Mouse (Mus musculus) embryonic fibroblast, embryonic 13.5 days (primary cell): ENCODE measurements around the gene Ttll5. TPM values are rescaled to one million over a fixed set of nuclear protein-coding genes. Genes with fewer than 3 reads are reported as not detected.

Experiments
- H3K27ac ChIP-seq: 2 replicates; pipeline ENCODE4 v1.5.1; 2012; ENCODE audit warnings: low read length, control low read depth, inconsistent platforms; ENCODE audit not compliant: insufficient read depth
- H3K4me1 ChIP-seq: 2 replicates; pipeline ENCODE4 v1.6.1; 2011; ENCODE audit warnings: low read length; ENCODE audit not compliant: control insufficient read depth, insufficient read depth
- H3K4me3 ChIP-seq: 2 replicates; pipeline ENCODE4 v1.5.1; 2011; ENCODE audit warnings: mild to moderate bottlenecking, control low read depth, low read length; ENCODE audit not compliant: insufficient read depth
- CTCF ChIP-seq: IDR thresholded peaks from 2 replicates; pipeline ENCODE4 v1.5.1; 2011; ENCODE audit warnings: mild to moderate bottlenecking, control low read depth, low read length, moderate library complexity, borderline replicate concordance; ENCODE audit not compliant: insufficient read depth
- POLR2A ChIP-seq: IDR thresholded peaks from 2 replicates; pipeline ENCODE4 v1.6.1; 2011; ENCODE audit warnings: low read depth, mild to moderate bottlenecking, control low read depth, low read length, moderate library complexity
- polyA plus RNA-seq: library from polyadenylated mRNA; stranded (reverse); fragments of >200 nt; gene quantifications from 2 replicates; pipeline ENCODE4 v1.2.4, GENCODE M21; 2011; ENCODE audit warnings: low read depth; ENCODE audit not compliant: missing spikeins, insufficient read length

Ttll5 gene
- polyA plus RNA-seq, 1 experiment: 23.0 TPM

DNA sequence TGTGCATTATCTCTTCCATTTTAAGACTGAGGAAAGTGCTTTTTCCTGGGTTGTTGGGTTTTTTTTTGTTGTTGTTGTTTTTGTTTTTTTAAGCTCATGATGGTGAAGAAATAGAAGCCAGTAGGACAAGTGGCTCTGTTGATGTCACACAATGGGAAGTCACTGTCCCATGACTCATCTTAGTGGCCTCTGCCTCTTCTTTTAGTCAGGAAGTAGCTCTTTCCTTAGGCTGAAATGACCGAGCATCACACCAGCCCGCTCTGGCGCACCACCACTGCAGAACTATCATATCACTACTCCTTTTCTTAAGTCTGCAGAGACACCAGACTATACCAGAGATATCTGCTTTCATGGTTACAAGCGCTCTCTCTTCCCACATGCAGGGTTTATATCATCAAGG lies 122.7 kb downstream of the Ttll5 start:
- TF ChIP-seq CTCF (no peak), POLR2A (no peak)
- H3K27ac ChIP-seq: no peak overlapping the region
- H3K4me1 ChIP-seq: no peaks in the 10 kb centered on the region
- H3K4me3 ChIP-seq: no peak overlapping the region

DNA sequence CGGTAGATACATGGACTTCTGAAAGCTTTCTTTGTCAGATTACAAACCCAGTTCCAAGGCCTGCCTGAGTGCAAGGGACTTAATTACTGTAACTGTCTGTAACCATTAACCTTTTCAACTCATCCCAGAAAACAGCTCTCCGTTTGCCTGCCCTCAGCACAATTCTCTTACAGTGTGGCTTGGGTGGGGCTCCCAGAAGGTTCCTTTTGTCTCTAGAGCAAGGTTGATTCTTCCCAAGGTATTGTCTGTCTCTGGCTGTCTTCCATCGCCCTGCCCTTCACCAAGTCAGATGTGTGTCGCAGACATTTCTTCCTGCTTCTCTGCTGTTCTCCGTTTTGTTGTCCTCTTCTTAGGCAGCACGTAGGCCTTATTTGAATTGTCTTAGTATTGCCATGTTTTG lies 125.2 kb downstream of the Ttll5 start:
- Histone ChIP-seq H3K27ac (no peak overlapping the region), H3K4me1 (no peaks in the 10 kb centered on the region)
- no peak for TF ChIP-seq POLR2A
- no peak for TF ChIP-seq CTCF

DNA sequence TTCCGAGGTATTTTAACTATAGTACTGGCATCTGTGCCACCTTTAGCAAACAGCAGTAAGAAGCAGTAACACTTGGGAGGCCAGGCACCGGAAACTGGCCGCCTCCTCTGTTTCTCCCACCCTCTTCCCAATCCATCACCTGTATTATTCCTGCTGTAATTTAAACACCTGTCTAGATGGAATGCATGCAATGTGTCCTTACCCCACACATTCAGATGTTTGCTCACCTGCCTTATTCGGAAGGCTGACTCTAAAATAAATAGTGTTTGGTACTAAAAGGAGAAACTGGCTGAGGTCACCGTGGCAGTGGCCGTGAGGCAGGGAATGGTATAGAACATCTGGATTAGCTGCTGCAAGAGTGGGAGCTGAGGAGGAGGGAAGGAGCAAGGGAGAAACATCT lies 125.9 kb downstream of the Ttll5 start:
- H3K27ac ChIP-seq: no peak overlapping the region
- H3K4me1 ChIP-seq: no peaks in the 10 kb centered on the region
- H3K4me3 ChIP-seq: no peak overlapping the region
- TF ChIP-seq POLR2A (no peak), CTCF (no peak)

More for the DNA sequence above, 125.2 kb downstream of the Ttll5 start:
- H3K4me3 ChIP-seq: no peak overlapping the region

DNA sequence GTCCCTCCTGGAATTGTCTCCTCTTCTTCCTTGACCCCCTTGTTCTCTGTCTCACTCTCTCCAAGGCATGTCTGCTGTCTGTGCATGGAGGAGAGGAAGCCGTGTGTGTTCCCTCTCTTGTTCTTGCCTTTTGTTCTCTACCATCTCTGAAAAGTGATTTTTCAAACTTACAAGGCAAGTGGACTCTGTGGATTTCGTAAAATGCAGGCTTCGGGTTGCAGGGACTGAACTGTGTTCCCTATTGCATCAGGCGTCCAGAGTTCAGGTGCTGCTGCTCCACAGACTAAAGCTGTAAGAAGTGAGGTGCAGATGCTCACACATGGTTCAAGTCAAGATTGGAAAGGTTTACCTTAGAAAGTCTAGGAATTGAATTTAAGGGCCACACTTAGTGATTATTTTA lies 126.6 kb downstream of the Ttll5 start:
- H3K4me3 ChIP-seq: no peak overlapping the region
- H3K27ac ChIP-seq: no peak overlapping the region
- H3K4me1 ChIP-seq: peaks cover 3% of the 10 kb centered on the region; the same call in 1 of the 2 replicates
- TF ChIP-seq CTCF (no peak), POLR2A (no peak)

DNA sequence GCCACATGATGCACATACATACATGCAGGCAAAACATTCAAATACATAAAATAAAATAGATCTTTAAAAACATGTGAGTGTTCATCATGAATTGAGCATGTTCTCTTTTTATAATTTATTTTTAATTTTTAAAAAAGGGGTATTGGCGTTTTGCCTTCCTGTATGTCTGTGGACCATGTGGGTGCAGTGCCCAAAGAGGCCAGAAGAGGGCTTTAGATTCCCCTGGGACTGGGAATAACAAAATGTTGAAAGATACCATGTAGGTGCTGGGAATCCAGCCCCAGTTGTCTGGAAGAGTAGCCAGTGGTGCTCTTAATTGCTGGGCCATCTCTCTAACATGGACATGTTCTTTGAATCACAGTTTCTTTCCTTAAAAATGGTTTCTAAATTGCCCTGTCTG lies 127.4 kb downstream of the Ttll5 start:
- TF ChIP-seq CTCF: no peak
- TF ChIP-seq POLR2A: no peak
- peaks cover 11% of the 10 kb centered on the region for H3K4me1 ChIP-seq
- no peak overlapping the region for H3K27ac ChIP-seq
- H3K4me3 ChIP-seq: no peak overlapping the region

DNA sequence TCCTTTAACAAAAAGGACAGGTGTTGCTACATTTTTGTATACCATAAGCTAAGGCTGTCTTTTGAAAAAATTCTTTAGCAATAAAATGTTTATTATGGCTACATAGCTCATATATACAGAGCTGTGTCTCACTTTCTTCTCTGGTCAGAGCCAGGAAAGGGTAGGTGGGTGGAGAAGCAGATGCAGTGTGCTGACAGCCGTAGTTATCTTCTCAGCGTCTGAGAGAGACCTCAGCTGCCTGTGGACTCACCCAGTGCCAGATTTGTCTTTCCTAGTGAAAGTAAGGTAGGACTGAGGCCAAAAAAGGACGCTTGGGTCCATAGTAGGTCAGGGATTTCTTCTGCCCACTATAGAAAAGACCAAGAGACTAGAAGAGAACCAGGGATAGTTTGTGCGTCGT lies 127.9 kb downstream of the Ttll5 start:
- no peak overlapping the region for H3K4me3 ChIP-seq
- no peak for TF ChIP-seq CTCF
- no peak for TF ChIP-seq POLR2A
- peaks cover 11% of the 10 kb centered on the region for H3K4me1 ChIP-seq
- H3K27ac ChIP-seq: no peak overlapping the region

DNA sequence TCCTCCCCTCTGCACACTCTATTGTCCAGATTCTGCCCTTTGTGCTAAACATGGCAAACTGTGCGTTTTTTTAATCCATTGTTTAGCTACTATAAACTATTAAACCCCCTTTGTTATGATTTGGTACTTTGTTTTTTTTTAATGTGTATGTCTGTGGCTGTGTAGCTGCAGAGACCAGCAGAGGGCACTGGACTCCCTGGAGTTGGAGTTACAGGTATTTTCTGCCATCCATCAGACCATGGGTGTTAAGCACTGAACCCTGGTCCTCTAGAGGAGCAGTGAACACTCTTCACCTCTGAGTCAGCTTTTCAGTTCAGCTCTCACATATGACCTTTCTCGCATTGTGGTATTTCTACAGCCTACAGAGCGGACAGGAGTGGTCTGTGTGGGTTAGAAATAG lies 129.7 kb downstream of the Ttll5 start:
- H3K4me3 ChIP-seq: no peak overlapping the region
- peaks cover 21% of the 10 kb centered on the region for H3K4me1 ChIP-seq
- no peak overlapping the region for H3K27ac ChIP-seq
- TF ChIP-seq CTCF: no peak
- no peak for TF ChIP-seq POLR2A

DNA sequence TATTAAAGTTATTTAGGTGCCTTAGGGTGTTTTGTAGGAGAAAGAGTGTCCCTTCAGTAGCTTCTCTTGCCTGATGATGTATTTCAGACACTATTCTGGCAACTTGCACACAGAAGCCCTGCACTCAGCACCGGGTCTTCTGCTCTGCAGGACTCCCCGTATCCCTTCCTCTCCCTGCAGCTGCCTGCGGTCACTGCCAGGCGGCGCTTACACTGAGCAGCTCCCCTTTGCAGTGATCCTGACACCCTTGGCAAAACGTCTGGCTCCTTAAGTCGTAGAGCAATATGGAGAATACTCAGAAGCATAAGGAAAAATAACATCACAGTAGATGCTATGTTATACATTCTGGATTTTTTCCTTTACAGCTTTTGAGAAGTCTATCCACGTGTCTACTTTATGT lies 130.6 kb downstream of the Ttll5 start:
- Histone ChIP-seq H3K27ac (no peak overlapping the region), H3K4me1 (peaks cover 22% of the 10 kb centered on the region), H3K4me3 (no peak overlapping the region)
- TF ChIP-seq CTCF: peak; percentile 32; the same call in 1 of the 2 replicates
- no peak for TF ChIP-seq POLR2A

DNA sequence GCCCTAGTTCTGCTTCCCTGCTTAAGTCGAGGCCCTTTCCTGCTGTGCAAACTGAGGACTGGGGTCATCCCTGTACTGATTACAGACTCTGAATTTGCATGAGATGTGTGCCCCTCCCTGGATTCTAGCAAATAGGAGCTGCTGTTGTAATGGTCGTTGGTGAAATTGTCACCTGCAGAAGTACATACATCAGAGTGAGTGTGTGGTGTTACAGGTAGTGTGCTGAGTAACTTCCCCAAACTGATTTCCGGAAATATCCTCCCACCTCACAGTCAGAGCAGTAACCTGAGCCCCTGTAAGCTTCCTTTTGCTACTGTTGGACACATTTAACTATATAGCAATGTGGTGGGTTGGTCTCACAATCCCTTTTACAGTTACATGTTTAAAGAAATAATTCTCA lies 131.2 kb downstream of the Ttll5 start:
- TF ChIP-seq CTCF (no peak), POLR2A (no peak)
- Histone ChIP-seq H3K27ac (no peak overlapping the region), H3K4me1 (peaks cover 27% of the 10 kb centered on the region), H3K4me3 (no peak overlapping the region)

DNA sequence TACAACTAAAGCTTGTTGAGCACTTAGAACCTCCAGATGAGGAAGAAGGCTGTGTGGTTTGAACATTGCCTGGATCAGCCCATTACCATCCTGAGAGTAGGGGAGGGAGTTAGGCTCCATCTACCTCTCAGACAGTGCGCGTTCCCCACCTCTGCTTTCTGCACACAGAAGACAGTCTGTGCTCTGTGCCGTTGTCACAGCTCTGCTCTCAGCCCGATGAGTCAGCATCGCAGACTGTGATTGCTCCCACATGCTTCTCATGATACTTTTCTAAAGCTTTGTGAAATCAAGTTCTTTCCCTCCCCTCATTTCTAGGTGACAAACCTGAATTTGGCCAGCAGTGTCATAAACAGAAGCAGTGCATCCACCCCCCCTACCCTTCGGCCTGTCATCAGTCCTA lies 131.8 kb downstream of the Ttll5 start:
- no peak for TF ChIP-seq POLR2A
- no peak for TF ChIP-seq CTCF
- Histone ChIP-seq H3K27ac (peak overlapping the region; percentile 60), H3K4me1 (peaks cover 27% of the 10 kb centered on the region), H3K4me3 (no peak overlapping the region)

DNA sequence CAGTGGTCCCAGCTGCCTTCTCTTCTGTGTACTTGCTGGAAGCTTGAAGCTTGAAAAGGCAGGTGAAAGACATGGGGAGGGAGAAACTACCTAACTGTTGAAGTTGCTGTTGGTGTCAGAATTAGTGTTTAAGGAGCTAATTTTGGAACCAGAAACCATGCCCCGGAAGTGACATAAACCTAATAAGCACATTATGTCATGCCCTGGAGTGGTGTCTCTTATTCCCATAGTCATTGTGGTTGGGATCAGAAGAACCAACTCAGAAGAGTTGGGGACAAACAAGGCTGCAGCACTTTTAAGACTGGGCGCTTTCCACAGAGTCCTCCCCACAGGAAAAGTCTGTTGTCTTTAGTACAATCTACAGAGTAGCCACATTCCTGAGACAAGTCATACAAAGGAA lies 134.0 kb downstream of the Ttll5 start:
- Histone ChIP-seq H3K4me3 (no peak overlapping the region), H3K4me1 (peaks cover 27% of the 10 kb centered on the region), H3K27ac (peak overlapping the region; percentile 94; the same call in 1 of the 2 replicates)
- TF ChIP-seq POLR2A (no peak), CTCF (no peak)
